Mouse (Mus musculus) hindbrain, embryonic 15.5 days (tissue): ENCODE data around the gene Bloc1s4. TPM values are rescaled to one million over a fixed set of nuclear protein-coding genes. Genes with fewer than 3 reads are reported as not detected.
A peak's percentile ranks its signal among the peaks of the same experiment; 100 is the strongest.
"Not testable (repeated sequence)": the region's sequence is repeated elsewhere in the genome, so short reads cannot be mapped to it uniquely, and the experiment has no call there.

Experiments
- ATAC-seq: fragments of 200-750 bp; cut with Nextera tagmentation; 2 replicates; pipeline ENCODE4 v1.8.0; 2017; ENCODE audit warnings: low read depth, moderate number of reproducible peaks, moderate TSS enrichment; ENCODE audit not compliant: low FRiP score
- H3K27ac ChIP-seq: fragments of 300-500 bp; sonication (generic); replicated peaks from 2 replicates; pipeline ENCODE4 v1.5.1; 2015; ENCODE audit warnings: mild to moderate bottlenecking, inconsistent platforms
- H3K27me3 ChIP-seq: fragments of 300-500 bp; sonication (generic); 2 replicates; pipeline ENCODE4 v1.6.1; 2015; ENCODE audit warnings: control low read depth, inconsistent platforms
- H3K36me3 ChIP-seq: fragments of 300-500 bp; sonication (generic); 2 replicates; pipeline ENCODE4 v1.6.1; 2015; ENCODE audit warnings: control low read depth, inconsistent platforms
- H3K4me1 ChIP-seq: fragments of 300-500 bp; sonication (generic); replicated peaks from 2 replicates; pipeline ENCODE4 v1.6.1; 2015; ENCODE audit warnings: control low read depth, inconsistent platforms
- H3K4me2 ChIP-seq: fragments of 300-500 bp; sonication (generic); 2 replicates; pipeline ENCODE4 v1.6.1; 2015; ENCODE audit warnings: moderate library complexity, mild to moderate bottlenecking, inconsistent platforms
- H3K4me3 ChIP-seq: fragments of 300-500 bp; sonication (generic); 2 replicates; pipeline ENCODE4 v1.5.1; 2015; ENCODE audit warnings: mild to moderate bottlenecking, inconsistent platforms
- H3K9ac ChIP-seq: fragments of 300-500 bp; sonication (generic); 2 replicates; pipeline ENCODE4 v1.6.1; 2015; ENCODE audit warnings: inconsistent platforms
- H3K9me3 ChIP-seq: fragments of 300-500 bp; sonication (generic); 2 replicates; pipeline ENCODE4 v1.6.1; 2016; ENCODE audit warnings: control low read depth, inconsistent platforms
- WGBS: fragments of 180-500 bp; shearing (Covaris S2); methylation state at CpG from one replicate; pipeline ENCODE4 v1.1.7; 2015; 5-methylcytosine and 5-hydroxymethylcytosine counted together
- polyA plus RNA-seq: library from polyadenylated mRNA; unstranded; fragments of >200 nt; fragmentation: Nextera tagmentation; extraction: Ambion mirVana; gene quantifications from 2 replicates; pipeline ENCODE4 v1.2.1, GENCODE M21; 2015

Gene Bloc1s4
- polyA plus RNA-seq, result 27.8 and 28.0 TPM in 2 replicates

GRCm38 (mm10) chr5:36748536-36749061 is at the start of gene Bloc1s4:
TSS of gene Bloc1s4 (minus strand) at chr5:36748650.
- Histone ChIP-seq H3K27me3 (peaks cover 4% of the 10 kb centered on the region; the same call in 1 of the 2 replicates), H3K9ac (peak within 1 kb of the TSS; percentile 78), H3K36me3 (no peaks in the 10 kb centered on the region), H3K4me3 (peak within 1 kb of the TSS; percentile 84), H3K9me3 (no peaks in the 10 kb centered on the region), H3K4me2 (peak within 1 kb of the TSS; percentile 93), H3K27ac (peak within 1 kb of the TSS; percentile 53; the same call in 1 of the 2 replicates), H3K4me1 (peaks cover 21% of the 10 kb centered on the region)
- 3% methylated on average over 31 of the region's 31 CpGs for WGBS
- peak; percentile 97 for ATAC-seq

- Histone ChIP-seq H3K4me1 (peaks cover 18% of the 10 kb centered on the region), H3K9ac (no peak overlapping the region), H3K9me3 (no peaks in the 10 kb centered on the region), H3K36me3 (0 out of 2 replicates have a peak, but pooled peaks cover 3% of the 10 kb centered on the region), H3K4me2 (peak overlapping the region; percentile 67), H3K4me3 (no peak overlapping the region), H3K27ac (no peak overlapping the region), H3K27me3 (no peaks in the 10 kb centered on the region)
- 51% methylated on average over 8 of the region's 8 CpGs for WGBS
- ATAC-seq, result no peak
Measured at GRCm38 (mm10) chr5:36797291-36797690, 48.8 kb upstream of the Bloc1s4 start.

GRCm38 (mm10) chr5:36796296-36797014 is 48.0 kb upstream of the Bloc1s4 start, which contains the start of gene Mrfap1:
TSS of gene Mrfap1 (minus strand) at chr5:36796772.
- WGBS, result under 1% methylated on average over 77 of the region's 90 CpGs
- not testable (repeated sequence) for H3K9me3 ChIP-seq, H3K27me3 ChIP-seq, H3K36me3 ChIP-seq
- peak; percentile 86 for ATAC-seq
- H3K4me1 ChIP-seq, result peaks cover 18% of the 10 kb centered on the region
- H3K4me2 ChIP-seq, result peak within 1 kb of the TSS; percentile 67
- peak within 1 kb of the TSS; percentile 80 for H3K9ac ChIP-seq
- peak within 1 kb of the TSS; percentile 96 for H3K27ac ChIP-seq
- peak within 1 kb of the TSS; percentile 84 for H3K4me3 ChIP-seq

GRCm38 (mm10) chr5:36795647-36796295 is 47.3 kb upstream of the Bloc1s4 start:
- not testable (repeated sequence) for H3K27me3 ChIP-seq, H3K36me3 ChIP-seq, H3K9me3 ChIP-seq
- peak overlapping the region; percentile 67 for H3K4me2 ChIP-seq
- peak; percentile 59 for ATAC-seq
- H3K27ac ChIP-seq, result peak overlapping the region; percentile 96
- WGBS, result 4% methylated on average over 35 of the region's 37 CpGs
- H3K9ac ChIP-seq, result peak overlapping the region; percentile 80
- H3K4me1 ChIP-seq, result peaks cover 18% of the 10 kb centered on the region
- H3K4me3 ChIP-seq, result peak overlapping the region; percentile 84

- peaks cover 12% of the 10 kb centered on the region for H3K4me1 ChIP-seq
- H3K36me3 ChIP-seq, result 0 out of 2 replicates have a peak, but pooled peaks cover 3% of the 10 kb centered on the region
- 90% methylated on average over 9 of the region's 9 CpGs for WGBS
- H3K27me3 ChIP-seq, result no peaks in the 10 kb centered on the region
- H3K4me2 ChIP-seq, result no peak overlapping the region
- no peaks in the 10 kb centered on the region for H3K9me3 ChIP-seq
- H3K27ac ChIP-seq, result no peak overlapping the region
- no peak for ATAC-seq
- no peak overlapping the region for H3K9ac ChIP-seq
- H3K4me3 ChIP-seq, result no peak overlapping the region
Measured at GRCm38 (mm10) chr5:36791861-36792260, 43.4 kb upstream of the Bloc1s4 start.

- Histone ChIP-seq H3K9me3 (no peaks in the 10 kb centered on the region), H3K27ac (no peak overlapping the region), H3K4me3 (no peak overlapping the region), H3K4me1 (no peaks in the 10 kb centered on the region), H3K4me2 (no peak overlapping the region), H3K36me3 (no peaks in the 10 kb centered on the region), H3K9ac (no peak overlapping the region), H3K27me3 (no peaks in the 10 kb centered on the region)
- 93% methylated on average over 5 of the region's 5 CpGs for WGBS
- no peak for ATAC-seq
Measured at GRCm38 (mm10) chr5:36786052-36786451, 37.6 kb upstream of the Bloc1s4 start.

- H3K36me3 ChIP-seq, result no peaks in the 10 kb centered on the region
- ATAC-seq, result no peak
- H3K4me2 ChIP-seq, result no peak overlapping the region
- H3K27me3 ChIP-seq, result no peaks in the 10 kb centered on the region
- no peaks in the 10 kb centered on the region for H3K9me3 ChIP-seq
- H3K4me3 ChIP-seq, result no peak overlapping the region
- H3K4me1 ChIP-seq, result no peaks in the 10 kb centered on the region
- 88% methylated on average over 2 of the region's 2 CpGs for WGBS
- no peak overlapping the region for H3K27ac ChIP-seq
- no peak overlapping the region for H3K9ac ChIP-seq
Measured at GRCm38 (mm10) chr5:36779512-36779911, 31.1 kb upstream of the Bloc1s4 start.

- WGBS, result 83% methylated on average over 1 of the region's 2 CpGs
- H3K4me2 ChIP-seq, result no peak overlapping the region
Measured at GRCm38 (mm10) chr5:36778901-36779300, 30.5 kb upstream of the Bloc1s4 start.

GRCm38 (mm10) chr5:36777186-36777585 is 28.7 kb upstream of the Bloc1s4 start:
- no peak overlapping the region for H3K4me3 ChIP-seq
- H3K36me3 ChIP-seq, result no peaks in the 10 kb centered on the region
- no peaks in the 10 kb centered on the region for H3K9me3 ChIP-seq
- no peaks in the 10 kb centered on the region for H3K4me1 ChIP-seq
- no peak for ATAC-seq
- no peak overlapping the region for H3K27ac ChIP-seq
- H3K27me3 ChIP-seq, result no peaks in the 10 kb centered on the region
- H3K4me2 ChIP-seq, result no peak overlapping the region
- no peak overlapping the region for H3K9ac ChIP-seq
- WGBS, result 3% methylated on average over 2 of the region's 2 CpGs

More at GRCm38 (mm10) chr5:36778901-36779300, 30.5 kb upstream of the Bloc1s4 start:
- H3K4me1 ChIP-seq, result no peaks in the 10 kb centered on the region
- no peak for ATAC-seq
- H3K9ac ChIP-seq, result no peak overlapping the region
- H3K27ac ChIP-seq, result no peak overlapping the region
- no peak overlapping the region for H3K4me3 ChIP-seq
- H3K27me3 ChIP-seq, result no peaks in the 10 kb centered on the region
- H3K9me3 ChIP-seq, result no peaks in the 10 kb centered on the region
- no peaks in the 10 kb centered on the region for H3K36me3 ChIP-seq

GRCm38 (mm10) chr5:36776021-36776575 is 27.6 kb upstream of the Bloc1s4 start:
- Histone ChIP-seq H3K9ac (no peak overlapping the region), H3K27me3 (no peaks in the 10 kb centered on the region), H3K4me2 (no peak overlapping the region), H3K27ac (no peak overlapping the region), H3K9me3 (no peaks in the 10 kb centered on the region), H3K4me3 (no peak overlapping the region), H3K4me1 (no peaks in the 10 kb centered on the region), H3K36me3 (no peaks in the 10 kb centered on the region)
- 33% methylated on average over 9 of the region's 9 CpGs for WGBS
- no peak for ATAC-seq

- H3K36me3 ChIP-seq, result no peaks in the 10 kb centered on the region
- 88% methylated on average over 2 of the region's 2 CpGs for WGBS
- no peaks in the 10 kb centered on the region for H3K4me1 ChIP-seq
- no peak for ATAC-seq
- no peak overlapping the region for H3K4me3 ChIP-seq
- H3K9ac ChIP-seq, result no peak overlapping the region
- no peaks in the 10 kb centered on the region for H3K9me3 ChIP-seq
- no peak overlapping the region for H3K4me2 ChIP-seq
- no peaks in the 10 kb centered on the region for H3K27me3 ChIP-seq
- H3K27ac ChIP-seq, result no peak overlapping the region
Measured at GRCm38 (mm10) chr5:36775317-36775716, 26.9 kb upstream of the Bloc1s4 start.

- no peak overlapping the region for H3K4me2 ChIP-seq
- peaks cover 2% of the 10 kb centered on the region; the same call in 1 of the 2 replicates for H3K4me1 ChIP-seq
- no peak overlapping the region for H3K27ac ChIP-seq
- 80% methylated on average over 5 of the region's 5 CpGs for WGBS
- ATAC-seq, result no peak
- H3K4me3 ChIP-seq, result no peak overlapping the region
- no peak overlapping the region for H3K9ac ChIP-seq
- no peaks in the 10 kb centered on the region for H3K36me3 ChIP-seq
- no peaks in the 10 kb centered on the region for H3K9me3 ChIP-seq
- no peaks in the 10 kb centered on the region for H3K27me3 ChIP-seq
Measured at GRCm38 (mm10) chr5:36772586-36772985, 24.1 kb upstream of the Bloc1s4 start.
